Mouse (Mus musculus) lung, postnatal 10 days (tissue): ENCODE results near the gene Kcnk1.
A peak's percentile ranks its signal among the peaks of the same experiment; 100 is the strongest.

ENCODE experiments used
- DNase-seq: peaks from one replicate; pipeline ENCODE4 v3.0.0; 2021

Gene Kcnk1

GRCm38 (mm10) chr8:126063832-126064409 lies 69.0 kb downstream of the Kcnk1 start:
- peak; percentile 58 for DNase-seq

- DNase-seq, result no peak
Measured at GRCm38 (mm10) chr8:126064587-126065145, 69.7 kb downstream of the Kcnk1 start.

- no peak for DNase-seq
Measured at GRCm38 (mm10) chr8:126067306-126067705, 72.3 kb downstream of the Kcnk1 start.

- DNase-seq, result no peak
Measured at GRCm38 (mm10) chr8:126068136-126068535, 73.2 kb downstream of the Kcnk1 start.

- DNase-seq, result no peak
Measured at GRCm38 (mm10) chr8:126072678-126073077, 77.7 kb downstream of the Kcnk1 start.

GRCm38 (mm10) chr8:126073141-126073740 lies 78.3 kb downstream of the Kcnk1 start:
- no peak for DNase-seq

GRCm38 (mm10) chr8:126074111-126074510 lies 79.1 kb downstream of the Kcnk1 start:
- no peak for DNase-seq

- peak; percentile 76 for DNase-seq
Measured at GRCm38 (mm10) chr8:126075400-126075799, 80.4 kb downstream of the Kcnk1 start.
